Mouse (Mus musculus) adrenal gland, postnatal 25 days (tissue): ENCODE measurements around the gene Vti1a. TPM values are rescaled to one million over a fixed set of nuclear protein-coding genes. Genes with fewer than 3 reads are reported as not detected.

Source experiments
- DNase-seq: peaks from one replicate; pipeline ENCODE4 v3.0.0; 2021; ENCODE audit warnings: mixed read lengths
- total RNA-seq: library from RNA; stranded (reverse); gene quantifications from 2 replicates; pipeline ENCODE4 v1.2.3, GENCODE M21; 2021

Gene Vti1a
- total RNA-seq, 1 experiment from 2014 or later: 38.4 TPM

GRCm38 (mm10) chr19:55626952-55627351 lies 310.9 kb downstream of the Vti1a start:
- DNase-seq: no peak

- no peak for DNase-seq
Observed at GRCm38 (mm10) chr19:55635488-55635887, 319.4 kb downstream of the Vti1a start.

- no peak for DNase-seq
Observed at GRCm38 (mm10) chr19:55640251-55640650, 324.2 kb downstream of the Vti1a start.

- no peak for DNase-seq
Observed at GRCm38 (mm10) chr19:55641891-55642290, 325.8 kb downstream of the Vti1a start.

- no peak for DNase-seq
Observed at GRCm38 (mm10) chr19:55642361-55642760, 326.3 kb downstream of the Vti1a start.

GRCm38 (mm10) chr19:55643288-55643901 lies 327.3 kb downstream of the Vti1a start:
- peak; percentile 37 for DNase-seq

- DNase-seq: no peak
Observed at GRCm38 (mm10) chr19:55643931-55644330, 327.8 kb downstream of the Vti1a start.

GRCm38 (mm10) chr19:55649363-55649762 lies 333.3 kb downstream of the Vti1a start:
- DNase-seq: no peak

GRCm38 (mm10) chr19:55651017-55651416 lies 334.9 kb downstream of the Vti1a start:
- no peak for DNase-seq

- DNase-seq: no peak
Observed at GRCm38 (mm10) chr19:55652693-55653265, 336.7 kb downstream of the Vti1a start.

GRCm38 (mm10) chr19:55660165-55660564 lies 344.1 kb downstream of the Vti1a start:
- DNase-seq: no peak

GRCm38 (mm10) chr19:55662521-55663223 lies 346.6 kb downstream of the Vti1a start:
- no peak for DNase-seq

- DNase-seq: no peak
Observed at GRCm38 (mm10) chr19:55667787-55668186, 351.7 kb downstream of the Vti1a start.

- no peak for DNase-seq
Observed at GRCm38 (mm10) chr19:55668896-55669295, 352.8 kb downstream of the Vti1a start.

Other genes starting within 250 kb of the Vti1a start
- gene Gpam, start 189.1 kb upstream of the Vti1a start, total RNA-seq: 573 and 601 TPM in 2 replicates
- 0.67 and 1.2 TPM in 2 replicates for gene Tectb, start 135.6 kb upstream of the Vti1a start, total RNA-seq
- gene Gucy2g, start 75.1 kb upstream of the Vti1a start, total RNA-seq: not detected in 2 replicates
- gene Acsl5, start 64.4 kb upstream of the Vti1a start, total RNA-seq: 94.6 and 149 TPM in 2 replicates
- 50.3 and 50.9 TPM in 2 replicates for gene Zdhhc6, start 263 bp upstream of the Vti1a start, total RNA-seq